Mouse (Mus musculus) embryonic fibroblast, embryonic 13.5 days (primary cell): Measurements from ENCODE around the gene Sugct.

Source experiments
- CTCF ChIP-seq: IDR thresholded peaks from 2 replicates; pipeline ENCODE4 v1.5.1; 2011; ENCODE audit warnings: mild to moderate bottlenecking, control low read depth, low read length, moderate library complexity, borderline replicate concordance; ENCODE audit not compliant: insufficient read depth
- POLR2A ChIP-seq: IDR thresholded peaks from 2 replicates; pipeline ENCODE4 v1.6.1; 2011; ENCODE audit warnings: low read depth, mild to moderate bottlenecking, control low read depth, low read length, moderate library complexity

GRCm38 (mm10) chr13:16835111-16835510 lies 860.2 kb downstream of the Sugct start:
- TF ChIP-seq CTCF (no peak), POLR2A (no peak)
